In genomic region chr6:92521526-92522075, GRCm38 (mm10) we compare ENCODE assay signal across 7 mouse cellular contexts.
DNase-seq lines count a peak whose midpoint lies in the region.

No protein-coding gene starts in this region.

- intact Hi-C loops in left cerebral cortex, postnatal 14 days (cut with DNase I): no loop called here

- peak; percentile 26 for DNase-seq in urinary bladder, postnatal 14 days (ENCODE audit: low spot score)
- DNase-seq in urinary bladder, postnatal 10 days (ENCODE audit: low spot score): no peak
- peak; percentile 90 to 94 for DNase-seq in cerebellum, postnatal 14 days
- peak; percentile 75 for DNase-seq in heart, postnatal 4 days
- DNase-seq in left cerebral cortex, postnatal 14 days (ENCODE audit: low spot score in 2 of 2): peak; percentile 73 to 90
- DNase-seq in thymus, postnatal 25 days: no peak
- no peak for DNase-seq in spleen, postnatal 10 days (ENCODE audit: low spot score in 2 of 2)

Comparison
In these comparisons a context has a peak if more than half of its experiments do, and no peak if none do; other contexts are left out.
1. DNase-seq: peak in urinary bladder, postnatal 14 days (single experiment), cerebellum, postnatal 14 days (2 of 2), heart, postnatal 4 days (single experiment) and left cerebral cortex, postnatal 14 days (2 of 2); none in urinary bladder, postnatal 10 days (single experiment), thymus, postnatal 25 days (single experiment) and spleen, postnatal 10 days (0 of 2).